Mouse (Mus musculus): ENCODE measurements at regions not wholly inside any gene's neighbourhood (a gene's known extent, or its start where the extent isn't known, plus 50 kb on each side); places are given as distances from the start of the nearest gene placed in this dataset.

GRCm38 (mm10) chr8:26923166-26923565, 54.0 kb upstream of the Zfp703 start:
- no peak for DNase-seq (ENCODE audit: low spot score in 2 of 2)
